12 mouse cellular contexts compared by ENCODE assay signal in genomic region chr4:152029997-152030396, GRCm38 (mm10). TPM values are rescaled to one million over a fixed set of nuclear protein-coding genes. Genes with fewer than 3 reads are reported as not detected.
DNase-seq lines count a peak whose midpoint lies in the region; ATAC-seq and TF ChIP-seq lines count a peak whose summit lies in the region.
"Had no signal": no experiment of that assay in that cellular context is flagged by ENCODE, and none has a peak within 500 bp of the region (broad histone marks: within the 10 kb centered on the region; RNA-seq: fewer than 3 reads in every experiment).

No protein-coding gene starts in this region.

- TF ChIP-seq CTCF in forebrain, postnatal 0 days (IDR thresholded peaks at IDR 0.05; ENCODE audit: low read depth): peak; percentile 49

- H3K36me3 ChIP-seq in forebrain, postnatal 0 days (ENCODE audit: insufficient read depth): no peaks in the 10 kb centered on the region; the same call in 1 of the 2 replicates
- H3K36me3 ChIP-seq in forebrain, embryonic 10.5 days (replicated peaks): peaks cover 13% of the 10 kb centered on the region
- H3K36me3 ChIP-seq in midbrain, embryonic 13.5 days: no peaks in the 10 kb centered on the region
- H3K36me3 ChIP-seq in midbrain, embryonic 11.5 days (ENCODE audit: control insufficient read depth, insufficient read depth, low read length): no peaks in the 10 kb centered on the region
- H3K36me3 ChIP-seq in hindbrain, embryonic 13.5 days: peaks cover 1% of the 10 kb centered on the region; the same call in 1 of the 2 replicates
- H3K36me3 ChIP-seq in neural tube, embryonic 13.5 days: no peaks in the 10 kb centered on the region
- H3K36me3 ChIP-seq in forebrain, embryonic 14.5 days (ENCODE audit: control insufficient read depth, insufficient read depth, low read length): 0 out of 2 replicates have a peak, but pooled peaks cover 4% of the 10 kb centered on the region

- H3K9me3 ChIP-seq in forebrain, postnatal 0 days (ENCODE audit: low read length): no peaks in the 10 kb centered on the region
- no peaks in the 10 kb centered on the region for H3K9me3 ChIP-seq in forebrain, embryonic 10.5 days
- no peaks in the 10 kb centered on the region for H3K9me3 ChIP-seq in midbrain, embryonic 13.5 days
- H3K9me3 ChIP-seq in midbrain, embryonic 11.5 days (ENCODE audit: control insufficient read depth, low read length): no peaks in the 10 kb centered on the region
- H3K9me3 ChIP-seq in hindbrain, embryonic 13.5 days: no peaks in the 10 kb centered on the region
- H3K9me3 ChIP-seq in neural tube, embryonic 13.5 days: no peaks in the 10 kb centered on the region
- H3K9me3 ChIP-seq in forebrain, embryonic 14.5 days (replicated peaks; ENCODE audit: control insufficient read depth, low read length): no peaks in the 10 kb centered on the region
- H3K9me3 ChIP-seq: embryonic facial prominence, embryonic 12.5 days had no signal

- 52% methylated on average over 4 of the region's 4 CpGs for WGBS in forebrain, postnatal 0 days
- WGBS in forebrain, embryonic 10.5 days: 77% methylated on average over 4 of the region's 4 CpGs
- WGBS in midbrain, embryonic 13.5 days: 78% methylated on average over 4 of the region's 4 CpGs
- 71% methylated on average over 4 of the region's 4 CpGs for WGBS in midbrain, embryonic 11.5 days
- 79% methylated on average over 4 of the region's 4 CpGs for WGBS in hindbrain, embryonic 13.5 days
- 62% methylated on average over 4 of the region's 4 CpGs for WGBS in neural tube, embryonic 13.5 days
- WGBS in forebrain, embryonic 14.5 days: 50% methylated on average over 4 of the region's 4 CpGs

- no peak overlapping the region for H3K4me3 ChIP-seq in forebrain, postnatal 0 days (ENCODE audit: low read depth, low read length)
- H3K4me3 ChIP-seq in forebrain, embryonic 10.5 days: no peak overlapping the region
- no peak overlapping the region for H3K4me3 ChIP-seq in midbrain, embryonic 13.5 days (replicated peaks)
- H3K4me3 ChIP-seq in midbrain, embryonic 11.5 days (ENCODE audit: low read depth, low read length): no peak overlapping the region
- no peak overlapping the region for H3K4me3 ChIP-seq in hindbrain, embryonic 13.5 days
- H3K4me3 ChIP-seq in neural tube, embryonic 13.5 days: no peak overlapping the region
- no peak overlapping the region for H3K4me3 ChIP-seq in forebrain, embryonic 14.5 days (ENCODE audit: low read depth, low read length)
- H3K4me3 ChIP-seq: embryonic facial prominence, embryonic 12.5 days had no signal

- H3K4me1 ChIP-seq in forebrain, postnatal 0 days (ENCODE audit: insufficient read depth): peaks cover 34% of the 10 kb centered on the region
- peaks cover 70% of the 10 kb centered on the region for H3K4me1 ChIP-seq in forebrain, embryonic 10.5 days
- peaks cover 42% of the 10 kb centered on the region for H3K4me1 ChIP-seq in midbrain, embryonic 13.5 days (replicated peaks)
- H3K4me1 ChIP-seq in midbrain, embryonic 11.5 days (ENCODE audit: control insufficient read depth, insufficient read depth, low read length): peaks cover 23% of the 10 kb centered on the region
- H3K4me1 ChIP-seq in hindbrain, embryonic 13.5 days (replicated peaks): peaks cover 46% of the 10 kb centered on the region
- H3K4me1 ChIP-seq in neural tube, embryonic 13.5 days (replicated peaks): peaks cover 48% of the 10 kb centered on the region
- H3K4me1 ChIP-seq in forebrain, embryonic 14.5 days (ENCODE audit: control insufficient read depth, insufficient read depth, low read length): peaks cover 16% of the 10 kb centered on the region

- peak overlapping the region; percentile 17; the same call in 1 of the 2 replicates for H3K4me2 ChIP-seq in forebrain, postnatal 0 days (ENCODE audit: low read depth)
- H3K4me2 ChIP-seq in midbrain, embryonic 13.5 days (replicated peaks): 0 out of 2 replicates have a peak overlapping the region, but pooled peaks have one; percentile 9
- no peak overlapping the region for H3K4me2 ChIP-seq in midbrain, embryonic 11.5 days
- peak overlapping the region; percentile 24; the same call in 1 of the 2 replicates for H3K4me2 ChIP-seq in hindbrain, embryonic 13.5 days
- no peak overlapping the region for H3K4me2 ChIP-seq in neural tube, embryonic 13.5 days
- no peak overlapping the region for H3K4me2 ChIP-seq in forebrain, embryonic 14.5 days (ENCODE audit: low read length)
- H3K4me2 ChIP-seq: embryonic facial prominence, embryonic 12.5 days had no signal

- peak; percentile 41 for DNase-seq in forebrain, postnatal 0 days
- DNase-seq in forebrain, embryonic 10.5 days (ENCODE audit: extremely low spot score, low spot score): no peak
- DNase-seq in midbrain, embryonic 11.5 days (ENCODE audit: low spot score, missing footprints): no peak
- no peak for DNase-seq in adrenal gland, postnatal 10 days
- DNase-seq in forebrain, embryonic 14.5 days (ENCODE audit: low spot score): no peak
- DNase-seq: heart, postnatal 14 days had no signal

- H3K27ac ChIP-seq in forebrain, postnatal 0 days (ENCODE audit: low read depth, low read length): no peak overlapping the region
- no peak overlapping the region for H3K27ac ChIP-seq in forebrain, embryonic 10.5 days
- no peak overlapping the region for H3K27ac ChIP-seq in midbrain, embryonic 13.5 days
- H3K27ac ChIP-seq in midbrain, embryonic 11.5 days (ENCODE audit: low read depth, low read length): no peak overlapping the region
- H3K27ac ChIP-seq in hindbrain, embryonic 13.5 days: 0 out of 2 replicates have a peak overlapping the region, but pooled peaks have one; percentile 30
- no peak overlapping the region for H3K27ac ChIP-seq in neural tube, embryonic 13.5 days (replicated peaks)
- no peak overlapping the region for H3K27ac ChIP-seq in forebrain, embryonic 14.5 days (ENCODE audit: low read depth, low read length)
- H3K27ac ChIP-seq: embryonic facial prominence, embryonic 12.5 days had no signal

- H3K9ac ChIP-seq in forebrain, postnatal 0 days: no peak overlapping the region
- peak overlapping the region; percentile 39 for H3K9ac ChIP-seq in midbrain, embryonic 13.5 days (replicated peaks)
- H3K9ac ChIP-seq in midbrain, embryonic 11.5 days (ENCODE audit: low read length): no peak overlapping the region
- H3K9ac ChIP-seq in hindbrain, embryonic 13.5 days: peak overlapping the region; percentile 46; the same call in 1 of the 2 replicates
- 0 out of 2 replicates have a peak overlapping the region, but pooled peaks have one; percentile 17 for H3K9ac ChIP-seq in neural tube, embryonic 13.5 days
- H3K9ac ChIP-seq in forebrain, embryonic 14.5 days (ENCODE audit: low read length): no peak overlapping the region
- H3K9ac ChIP-seq: embryonic facial prominence, embryonic 12.5 days had no signal

- no peaks in the 10 kb centered on the region for H3K27me3 ChIP-seq in forebrain, postnatal 0 days (ENCODE audit: insufficient read depth, low read length)
- peaks cover 24% of the 10 kb centered on the region for H3K27me3 ChIP-seq in forebrain, embryonic 10.5 days (ENCODE audit: poor library complexity, severe bottlenecking)
- H3K27me3 ChIP-seq in midbrain, embryonic 13.5 days: peaks cover 11% of the 10 kb centered on the region
- no peaks in the 10 kb centered on the region for H3K27me3 ChIP-seq in midbrain, embryonic 11.5 days (ENCODE audit: control insufficient read depth, insufficient read depth, low read length)
- peaks cover 22% of the 10 kb centered on the region for H3K27me3 ChIP-seq in hindbrain, embryonic 13.5 days
- no peaks in the 10 kb centered on the region for H3K27me3 ChIP-seq in neural tube, embryonic 13.5 days
- H3K27me3 ChIP-seq in forebrain, embryonic 14.5 days (replicated peaks; ENCODE audit: control insufficient read depth, insufficient read depth, low read length): no peaks in the 10 kb centered on the region

- no peak for ATAC-seq in forebrain, postnatal 0 days
- ATAC-seq in midbrain, embryonic 13.5 days: no peak
- no peak for ATAC-seq in midbrain, embryonic 11.5 days (ENCODE audit: low FRiP score)
- no peak for ATAC-seq in hindbrain, embryonic 13.5 days (ENCODE audit: low FRiP score)
- no peak for ATAC-seq in neural tube, embryonic 13.5 days (ENCODE audit: low read depth)
- no peak for ATAC-seq in forebrain, embryonic 14.5 days

RNA-seq across cellular contexts. Expression of gene Zbtb48, which starts 2.5 kb away (rescaled TPM):
- 10.5 and 10.9 TPM in 2 replicates for total RNA-seq in forebrain, postnatal 0 days (2014; rRNA removed)
- polyA plus RNA-seq in forebrain, postnatal 0 days (2015; fragmentation: Nextera tagmentation; extraction: Ambion mirVana): 13.5 and 14.2 TPM in 2 replicates
- polyA plus RNA-seq in forebrain, embryonic 10.5 days (2016; fragmentation: Nextera tagmentation; extraction: Ambion mirVana): 24.1 and 24.4 TPM in 2 replicates
- 17.9 and 26.3 TPM in 2 replicates for polyA plus RNA-seq in midbrain, embryonic 13.5 days (2015; fragmentation: Nextera tagmentation; extraction: Ambion mirVana)
- 21.1 and 22.5 TPM in 2 replicates for polyA plus RNA-seq in midbrain, embryonic 11.5 days (2014; fragmentation: Nextera tagmentation; extraction: Ambion mirVana)
- 17.1 and 19.6 TPM in 2 replicates for polyA plus RNA-seq in hindbrain, embryonic 13.5 days (2015; fragmentation: Nextera tagmentation; extraction: Ambion mirVana)
- polyA plus RNA-seq in neural tube, embryonic 13.5 days (2015; fragmentation: Nextera tagmentation; extraction: Ambion mirVana): 15.3 and 18.8 TPM in 2 replicates
- total RNA-seq in adrenal gland, postnatal 10 days (2021): 1 to 10 TPM; 7.2 to 9.6 TPM
- polyA plus RNA-seq in forebrain, embryonic 14.5 days (2014; fragmentation: Nextera tagmentation; extraction: Ambion mirVana): 17.2 and 21.6 TPM in 2 replicates

RNA-seq across cellular contexts. Expression of gene Tas1r1, which starts 8.4 kb away (rescaled TPM):
- total RNA-seq in forebrain, postnatal 0 days (2014; rRNA removed): 0.54 and 1.00 TPM in 2 replicates
- 1.1 and 1.5 TPM in 2 replicates for polyA plus RNA-seq in forebrain, postnatal 0 days (2015; fragmentation: Nextera tagmentation; extraction: Ambion mirVana)
- polyA plus RNA-seq in forebrain, embryonic 10.5 days (2016; fragmentation: Nextera tagmentation; extraction: Ambion mirVana): 0.48 and 0.79 TPM in 2 replicates
- polyA plus RNA-seq in midbrain, embryonic 13.5 days (2015; fragmentation: Nextera tagmentation; extraction: Ambion mirVana): 0.86 and 1.4 TPM in 2 replicates
- polyA plus RNA-seq in midbrain, embryonic 11.5 days (2014; fragmentation: Nextera tagmentation; extraction: Ambion mirVana): 0.44 and 0.58 TPM in 2 replicates
- 1.5 and 1.6 TPM in 2 replicates for polyA plus RNA-seq in hindbrain, embryonic 13.5 days (2015; fragmentation: Nextera tagmentation; extraction: Ambion mirVana)
- 1.2 and 1.3 TPM in 2 replicates for polyA plus RNA-seq in neural tube, embryonic 13.5 days (2015; fragmentation: Nextera tagmentation; extraction: Ambion mirVana)
- total RNA-seq in adrenal gland, postnatal 10 days (2021): not detected
- 0.32 and 0.70 TPM in 2 replicates for polyA plus RNA-seq in forebrain, embryonic 14.5 days (2014; fragmentation: Nextera tagmentation; extraction: Ambion mirVana)
- total RNA-seq: liver, adult 2 months; monocyte, adult 5-6 weeks had no signal
- polyA plus RNA-seq: liver, adult 2 months had no signal

RNA-seq across cellular contexts. Expression of gene Nol9, which starts 9.1 kb away (rescaled TPM):
- 26.9 and 31.8 TPM in 2 replicates for total RNA-seq in forebrain, postnatal 0 days (2014; rRNA removed)
- 14.9 and 20.1 TPM in 2 replicates for polyA plus RNA-seq in forebrain, postnatal 0 days (2015; fragmentation: Nextera tagmentation; extraction: Ambion mirVana)
- 42.0 and 43.0 TPM in 2 replicates for polyA plus RNA-seq in forebrain, embryonic 10.5 days (2016; fragmentation: Nextera tagmentation; extraction: Ambion mirVana)
- 24.3 and 26.0 TPM in 2 replicates for polyA plus RNA-seq in midbrain, embryonic 13.5 days (2015; fragmentation: Nextera tagmentation; extraction: Ambion mirVana)
- 23.4 TPM in 2 replicates for polyA plus RNA-seq in midbrain, embryonic 11.5 days (2014; fragmentation: Nextera tagmentation; extraction: Ambion mirVana)
- 23.3 and 25.8 TPM in 2 replicates for polyA plus RNA-seq in hindbrain, embryonic 13.5 days (2015; fragmentation: Nextera tagmentation; extraction: Ambion mirVana)
- 26.4 and 27.1 TPM in 2 replicates for polyA plus RNA-seq in neural tube, embryonic 13.5 days (2015; fragmentation: Nextera tagmentation; extraction: Ambion mirVana)
- 10 to 100 TPM; 20.1 to 20.3 TPM for total RNA-seq in adrenal gland, postnatal 10 days (2021)
- polyA plus RNA-seq in forebrain, embryonic 14.5 days (2014; fragmentation: Nextera tagmentation; extraction: Ambion mirVana): 16.1 and 19.8 TPM in 2 replicates

RNA-seq across cellular contexts. Expression of gene Klhl21, which starts 21.4 kb away (rescaled TPM):
- 5.0 and 8.1 TPM in 2 replicates for total RNA-seq in forebrain, postnatal 0 days (2014; rRNA removed)
- 2.6 and 3.4 TPM in 2 replicates for polyA plus RNA-seq in forebrain, postnatal 0 days (2015; fragmentation: Nextera tagmentation; extraction: Ambion mirVana)
- polyA plus RNA-seq in forebrain, embryonic 10.5 days (2016; fragmentation: Nextera tagmentation; extraction: Ambion mirVana): 8.1 and 8.3 TPM in 2 replicates
- polyA plus RNA-seq in midbrain, embryonic 13.5 days (2015; fragmentation: Nextera tagmentation; extraction: Ambion mirVana): 2.0 and 3.0 TPM in 2 replicates
- 2.0 and 2.6 TPM in 2 replicates for polyA plus RNA-seq in midbrain, embryonic 11.5 days (2014; fragmentation: Nextera tagmentation; extraction: Ambion mirVana)
- 3.2 and 3.7 TPM in 2 replicates for polyA plus RNA-seq in hindbrain, embryonic 13.5 days (2015; fragmentation: Nextera tagmentation; extraction: Ambion mirVana)
- polyA plus RNA-seq in neural tube, embryonic 13.5 days (2015; fragmentation: Nextera tagmentation; extraction: Ambion mirVana): 4.5 TPM in 2 replicates
- 10 to 100 TPM; 17.8 to 21.4 TPM for total RNA-seq in adrenal gland, postnatal 10 days (2021)
- polyA plus RNA-seq in forebrain, embryonic 14.5 days (2014; fragmentation: Nextera tagmentation; extraction: Ambion mirVana): 0.69 and 1.8 TPM in 2 replicates

RNA-seq across cellular contexts. Expression of gene Phf13, which starts 33.9 kb away (rescaled TPM):
- total RNA-seq in forebrain, postnatal 0 days (2014; rRNA removed): 15.7 and 17.1 TPM in 2 replicates
- polyA plus RNA-seq in forebrain, postnatal 0 days (2015; fragmentation: Nextera tagmentation; extraction: Ambion mirVana): 11.0 and 17.2 TPM in 2 replicates
- 24.1 and 26.1 TPM in 2 replicates for polyA plus RNA-seq in forebrain, embryonic 10.5 days (2016; fragmentation: Nextera tagmentation; extraction: Ambion mirVana)
- polyA plus RNA-seq in midbrain, embryonic 13.5 days (2015; fragmentation: Nextera tagmentation; extraction: Ambion mirVana): 17.5 and 17.7 TPM in 2 replicates
- 21.5 and 22.9 TPM in 2 replicates for polyA plus RNA-seq in midbrain, embryonic 11.5 days (2014; fragmentation: Nextera tagmentation; extraction: Ambion mirVana)
- 18.4 and 20.0 TPM in 2 replicates for polyA plus RNA-seq in hindbrain, embryonic 13.5 days (2015; fragmentation: Nextera tagmentation; extraction: Ambion mirVana)
- 19.1 and 20.6 TPM in 2 replicates for polyA plus RNA-seq in neural tube, embryonic 13.5 days (2015; fragmentation: Nextera tagmentation; extraction: Ambion mirVana)
- total RNA-seq in adrenal gland, postnatal 10 days (2021): 10 to 100 TPM; 16.4 to 17.8 TPM
- 11.8 and 14.6 TPM in 2 replicates for polyA plus RNA-seq in forebrain, embryonic 14.5 days (2014; fragmentation: Nextera tagmentation; extraction: Ambion mirVana)

Comparison
In these comparisons a context has a peak if more than half of its experiments do, and no peak if none do; other contexts are left out.
1. H3K4me2 ChIP-seq: peak in forebrain, postnatal 0 days (single experiment), midbrain, embryonic 13.5 days (single experiment) and hindbrain, embryonic 13.5 days (single experiment); none in midbrain, embryonic 11.5 days (single experiment), neural tube, embryonic 13.5 days (single experiment) and forebrain, embryonic 14.5 days (single experiment).
2. H3K9ac ChIP-seq: peak in midbrain, embryonic 13.5 days (single experiment), hindbrain, embryonic 13.5 days (single experiment) and neural tube, embryonic 13.5 days (single experiment); none in forebrain, postnatal 0 days (single experiment), midbrain, embryonic 11.5 days (single experiment) and forebrain, embryonic 14.5 days (single experiment).